Mouse (Mus musculus): ENCODE measurements at regions not wholly inside any gene's neighbourhood (a gene's known extent, or its start where the extent isn't known, plus 50 kb on each side); places are given as distances from the start of the nearest gene placed in this dataset.

DNA sequence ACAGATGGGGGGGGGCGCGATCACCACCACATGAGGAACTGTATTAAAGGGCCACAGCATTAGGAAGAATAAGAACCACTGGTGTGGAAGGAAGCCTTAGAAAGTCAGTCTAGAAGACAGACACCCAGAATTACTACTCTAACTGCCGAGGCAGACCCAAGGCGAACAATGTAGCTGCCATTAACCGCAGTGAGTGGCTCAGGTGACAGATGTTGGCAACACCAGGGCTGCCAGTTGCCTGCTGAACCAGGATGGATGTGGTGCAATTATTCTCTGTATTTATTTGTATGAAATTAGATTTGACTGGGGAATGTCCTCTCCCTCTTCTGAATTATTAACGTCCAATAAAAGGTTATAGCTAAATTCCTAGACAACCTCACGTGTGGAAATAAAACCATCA lies 124.7 kb downstream of the 4930564D02Rik start:
- TF ChIP-seq FLI1 (IDR thresholded peaks at IDR 0.05; ENCODE audit: low read length) (no peak), GATA1 (IDR thresholded peaks at IDR 0.05; ENCODE audit: borderline replicate concordance, low read length) (no peak)

All from megakaryocyte, embryonic 14.5 days (primary cell).